Mouse (Mus musculus) ovary, postnatal 14 days (tissue): ENCODE measurements at regions not wholly inside any gene's neighbourhood (a gene's known extent, or its start where the extent isn't known, plus 50 kb on each side); places are given as distances from the start of the nearest gene placed in this dataset.

ENCODE experiments used
- DNase-seq: peaks from one replicate; pipeline ENCODE4 v3.0.0; 2022; ENCODE audit warnings: low spot score

GRCm38 (mm10) chr4:110125067-110125784 is 147.4 kb downstream of the Dmrta2 start:
- no peak for DNase-seq

DNA sequence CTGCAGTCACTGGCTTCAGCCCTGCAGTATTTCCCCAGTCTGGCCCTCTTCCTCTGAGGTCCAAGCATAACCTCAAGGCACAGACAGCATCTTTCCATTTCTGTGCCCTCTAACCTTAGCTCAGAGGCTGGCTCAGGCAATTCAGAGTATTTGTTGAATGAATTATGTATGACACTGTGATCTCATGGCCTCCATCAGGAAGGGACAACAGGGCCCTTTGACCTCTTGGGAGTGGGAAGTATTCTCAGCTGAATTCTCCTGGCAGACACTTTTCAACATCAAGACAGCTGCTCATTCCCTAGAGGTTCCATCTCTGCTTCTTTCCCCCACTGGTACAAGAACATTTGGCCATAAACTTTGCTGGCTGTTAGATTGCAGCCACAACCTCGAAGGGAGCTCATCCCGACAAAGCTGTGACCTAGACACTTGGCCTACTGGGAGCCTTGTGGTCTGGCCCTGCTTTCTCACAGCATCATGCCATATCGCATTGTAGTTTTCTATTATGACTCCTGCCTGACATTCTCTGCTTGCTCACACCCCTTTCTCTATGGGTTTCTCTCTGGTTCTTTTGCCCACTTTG is 150.2 kb downstream of the Dmrta2 start:
- no peak for DNase-seq

DNA sequence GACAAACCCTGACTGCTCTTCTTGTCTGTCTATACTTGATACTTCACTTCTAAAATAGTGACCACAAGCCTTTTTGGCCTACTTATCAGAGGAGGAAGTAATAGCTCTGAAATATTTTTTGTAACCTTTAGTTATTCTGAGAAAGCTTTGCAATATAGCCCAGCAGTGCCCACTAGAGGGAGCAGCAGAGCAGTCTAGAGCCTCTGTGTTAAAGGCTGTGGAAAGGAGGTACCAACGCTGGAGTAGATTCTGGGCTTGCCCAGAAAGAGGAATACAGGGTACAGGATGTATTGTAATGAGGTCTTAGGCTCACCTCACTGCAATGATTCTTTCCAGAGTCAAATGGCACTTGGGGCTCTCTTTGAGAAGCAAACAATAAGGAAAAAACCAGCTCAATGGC is 151.1 kb downstream of the Dmrta2 start:
- peak; percentile 34 for DNase-seq

DNA sequence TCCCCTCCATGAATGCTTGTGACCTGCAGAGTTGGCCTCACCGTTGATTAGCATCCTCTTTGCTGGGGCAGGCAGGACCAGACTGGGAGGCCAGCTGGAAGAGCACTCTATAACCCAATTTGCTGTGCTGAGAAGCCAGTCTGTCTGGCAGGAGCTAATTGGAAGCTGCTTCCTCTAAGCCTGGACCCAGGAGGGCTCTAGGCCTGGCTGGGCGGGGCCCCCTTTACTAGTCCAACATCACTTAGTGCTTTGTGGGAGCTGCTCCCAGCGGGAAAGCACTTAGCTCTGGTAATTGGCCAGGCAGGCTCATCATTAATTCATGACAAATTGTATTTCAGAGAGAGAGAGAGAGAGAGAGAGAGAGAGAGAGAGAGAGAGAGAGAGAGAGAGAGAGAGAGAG is 151.7 kb downstream of the Dmrta2 start:
- no peak for DNase-seq

- peak; percentile 3 for DNase-seq
These were observed 154.2 kb downstream of the Dmrta2 start for GRCm38 (mm10) chr4:110132061-110132460.

GRCm38 (mm10) chr4:110134036-110134435 is 156.2 kb downstream of the Dmrta2 start:
- no peak for DNase-seq

GRCm38 (mm10) chr4:110145229-110145628 is 167.4 kb downstream of the Dmrta2 start:
- no peak for DNase-seq

DNA sequence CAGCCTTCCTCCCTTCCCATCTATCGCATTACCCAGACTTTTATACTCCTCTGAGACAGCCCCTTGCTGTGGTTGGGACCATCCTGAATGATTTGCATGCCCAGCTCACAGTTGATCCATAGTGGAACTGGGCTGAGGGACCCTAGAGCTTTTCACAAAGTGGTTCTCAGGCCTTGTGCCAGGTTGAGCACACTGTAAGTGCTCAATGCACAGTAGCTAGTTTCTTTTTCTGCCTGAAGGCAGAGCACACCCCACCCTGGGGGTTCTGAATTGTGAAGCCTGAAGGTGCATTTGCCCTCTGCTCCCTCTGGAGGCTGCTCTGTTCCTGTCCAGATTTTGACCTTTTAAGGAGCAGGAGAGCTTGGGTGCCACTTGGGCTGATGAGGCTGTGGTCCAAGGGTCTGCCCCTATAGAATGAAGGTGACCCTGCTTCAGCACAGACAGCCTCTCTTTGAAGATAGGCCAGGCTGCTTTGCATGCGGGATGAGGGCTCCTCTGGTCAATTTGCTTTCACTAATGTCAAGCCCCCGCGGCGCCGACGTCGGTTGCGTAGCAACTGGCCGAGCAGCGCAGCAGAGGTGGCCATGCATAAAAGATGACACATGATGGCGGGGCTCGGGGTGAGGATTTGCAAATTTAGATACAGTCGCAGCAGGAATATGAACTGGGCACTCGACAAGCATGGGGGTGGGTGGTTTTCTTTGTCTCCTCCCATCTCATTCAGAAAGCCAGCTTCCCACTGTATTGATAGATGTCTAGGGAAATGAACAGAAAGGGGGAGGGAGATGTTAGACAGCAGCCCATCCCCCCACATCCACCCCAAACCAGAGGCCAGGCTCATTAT is 174.5 kb downstream of the Dmrta2 start:
- DNase-seq: no peak
